Mouse (Mus musculus): ENCODE data around the gene Oxa1l.

Oxa1l gene

GRCm38 (mm10) chr14:54371460-54371859 lies 10.8 kb downstream of the Oxa1l start:
- DNase-seq (ENCODE audit: low read depth): no peak

GRCm38 (mm10) chr14:54372923-54373322 lies 12.3 kb downstream of the Oxa1l start:
- DNase-seq (ENCODE audit: low read depth): no peak

GRCm38 (mm10) chr14:54375916-54376315 lies 15.3 kb downstream of the Oxa1l start:
- no peak for DNase-seq (ENCODE audit: low read depth)

- DNase-seq (ENCODE audit: low read depth): no peak
These were observed 16.5 kb downstream of the Oxa1l start for GRCm38 (mm10) chr14:54377166-54377565.

GRCm38 (mm10) chr14:54379571-54379970 lies 18.9 kb downstream of the Oxa1l start:
- no peak for DNase-seq (ENCODE audit: low read depth)

- DNase-seq (ENCODE audit: low read depth): no peak
These were observed 20.0 kb downstream of the Oxa1l start for GRCm38 (mm10) chr14:54380616-54381015.

GRCm38 (mm10) chr14:54381816-54382215 lies 21.2 kb downstream of the Oxa1l start:
- DNase-seq (ENCODE audit: low read depth): no peak

- no peak for DNase-seq (ENCODE audit: low read depth)
These were observed 22.0 kb downstream of the Oxa1l start for GRCm38 (mm10) chr14:54382641-54383040.

- no peak for DNase-seq (ENCODE audit: low read depth)
These were observed 22.7 kb downstream of the Oxa1l start for GRCm38 (mm10) chr14:54383355-54383771.

- no peak for DNase-seq (ENCODE audit: low read depth)
These were observed 23.8 kb downstream of the Oxa1l start for GRCm38 (mm10) chr14:54384396-54384795.

GRCm38 (mm10) chr14:54385968-54386618 lies 25.5 kb downstream of the Oxa1l start:
- no peak for DNase-seq (ENCODE audit: low read depth)

- no peak for DNase-seq (ENCODE audit: low read depth)
These were observed 26.9 kb downstream of the Oxa1l start for GRCm38 (mm10) chr14:54387546-54387945.

GRCm38 (mm10) chr14:54390843-54391242 lies 30.2 kb downstream of the Oxa1l start:
- no peak for DNase-seq (ENCODE audit: low read depth)

- DNase-seq (ENCODE audit: low read depth): no peak
These were observed 33.2 kb downstream of the Oxa1l start for GRCm38 (mm10) chr14:54393794-54394193.

GRCm38 (mm10) chr14:54394309-54394708 lies 33.7 kb downstream of the Oxa1l start:
- DNase-seq (ENCODE audit: low read depth): no peak

- DNase-seq (ENCODE audit: low read depth): no peak
These were observed 36.1 kb downstream of the Oxa1l start for GRCm38 (mm10) chr14:54396685-54397084.

- no peak for DNase-seq (ENCODE audit: low read depth)
These were observed 37.4 kb downstream of the Oxa1l start for GRCm38 (mm10) chr14:54397872-54398527.

GRCm38 (mm10) chr14:54398528-54398916 lies 37.9 kb downstream of the Oxa1l start:
- DNase-seq (ENCODE audit: low read depth): no peak

GRCm38 (mm10) chr14:54398921-54399382 lies 38.3 kb downstream of the Oxa1l start:
- no peak for DNase-seq (ENCODE audit: low read depth)

- no peak for DNase-seq (ENCODE audit: low read depth)
These were observed 41.1 kb downstream of the Oxa1l start for GRCm38 (mm10) chr14:54401723-54402122.

- DNase-seq (ENCODE audit: low read depth): no peak
These were observed 47.9 kb downstream of the Oxa1l start for GRCm38 (mm10) chr14:54408336-54409056.

GRCm38 (mm10) chr14:54409057-54409645 lies 48.5 kb downstream of the Oxa1l start:
- no peak for DNase-seq (ENCODE audit: low read depth)
